Mouse (Mus musculus) Patski (cell line): ENCODE results near the gene Rhno1. TPM values are rescaled to one million over a fixed set of nuclear protein-coding genes. Genes with fewer than 3 reads are reported as not detected.

Experiments
- ATAC-seq: fragments of 100-300 bp; one replicate; pipeline ENCODE4 v1.8.0; 2021
- CTCF ChIA-PET: fragments of 350-600 bp; sonication (Branson Sonifier 250); formaldehyde crosslinking; loops from one replicate; lab custom pipeline; 2022; ENCODE audit warnings: inconsistent platforms; lab: Charles Lee
- POLR2A ChIA-PET: fragments of 350-600 bp; sonication (Branson Sonifier 250); formaldehyde crosslinking; loops from one replicate; lab custom pipeline; 2022; ENCODE audit warnings: antibody characterized with exemption, inconsistent platforms; lab: Charles Lee
- DNase-seq: peaks from one replicate; pipeline ENCODE4 v3.0.0-alpha.2; 2011; ENCODE audit warnings: low read depth, low spot score
- H3K27me3 ChIP-seq: fragments of 371-371 bp; one replicate; pipeline ENCODE4 v1.5.1; 2021
- CTCF ChIP-seq: fragments of 100-300 bp; IDR thresholded peaks from one replicate; pipeline ENCODE4 v1.5.1; 2021
- in situ Hi-C: fragments of 300-500 bp; cut with MboI; formaldehyde crosslinking; loops from 3 replicates; pipeline ENCODE4 v1.11.1; 2018; ENCODE audit warnings: low pct_unique_long_range_greater_than_20kb, mixed read lengths
- polyA plus RNA-seq: library from polyadenylated mRNA; unstranded; gene quantifications from one replicate; pipeline ENCODE4 v1.2.3, GENCODE M21; 2021

Gene Rhno1
- polyA plus RNA-seq, 1 experiment from 2014 or later, result 47.2 TPM

DNA sequence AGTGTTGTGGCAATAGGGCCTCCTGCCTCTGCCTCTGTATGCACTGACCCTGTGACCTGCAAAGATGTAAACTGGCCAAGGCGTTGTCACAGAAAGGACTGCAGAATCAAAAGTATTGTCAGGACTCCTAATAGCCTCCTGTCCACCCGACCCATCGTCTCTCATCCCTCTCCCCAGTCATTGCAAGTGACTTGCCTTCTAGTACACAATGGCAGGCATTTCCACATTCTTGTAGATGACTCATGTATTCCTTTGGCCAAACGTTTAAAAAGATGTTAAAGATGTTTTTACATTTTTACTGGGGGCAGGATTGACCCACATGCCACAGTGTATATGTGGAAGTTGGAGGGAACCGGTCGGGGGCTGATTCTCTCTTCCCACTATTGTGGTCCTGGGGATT, 2.0 kb upstream of the Rhno1 start:
- ChIA-PET CTCF (interaction anchor here (0.7 to 3.4 kb wide), 3 partner anchors 26 to 95 kb away, joined by 3 to 18 read pairs (median 3); no protein-coding TSS in a partner anchor), POLR2A (no interaction called here)
- DNase-seq, result no peak
- H3K27me3 ChIP-seq, result no peaks in the 10 kb centered on the region
- ATAC-seq, result no peak
- in situ Hi-C loops, result loop anchor here (5.0 kb wide), 1 partner anchor 48 kb away; no protein-coding TSS in a partner anchor
- TF ChIP-seq CTCF, result no peak

DNA sequence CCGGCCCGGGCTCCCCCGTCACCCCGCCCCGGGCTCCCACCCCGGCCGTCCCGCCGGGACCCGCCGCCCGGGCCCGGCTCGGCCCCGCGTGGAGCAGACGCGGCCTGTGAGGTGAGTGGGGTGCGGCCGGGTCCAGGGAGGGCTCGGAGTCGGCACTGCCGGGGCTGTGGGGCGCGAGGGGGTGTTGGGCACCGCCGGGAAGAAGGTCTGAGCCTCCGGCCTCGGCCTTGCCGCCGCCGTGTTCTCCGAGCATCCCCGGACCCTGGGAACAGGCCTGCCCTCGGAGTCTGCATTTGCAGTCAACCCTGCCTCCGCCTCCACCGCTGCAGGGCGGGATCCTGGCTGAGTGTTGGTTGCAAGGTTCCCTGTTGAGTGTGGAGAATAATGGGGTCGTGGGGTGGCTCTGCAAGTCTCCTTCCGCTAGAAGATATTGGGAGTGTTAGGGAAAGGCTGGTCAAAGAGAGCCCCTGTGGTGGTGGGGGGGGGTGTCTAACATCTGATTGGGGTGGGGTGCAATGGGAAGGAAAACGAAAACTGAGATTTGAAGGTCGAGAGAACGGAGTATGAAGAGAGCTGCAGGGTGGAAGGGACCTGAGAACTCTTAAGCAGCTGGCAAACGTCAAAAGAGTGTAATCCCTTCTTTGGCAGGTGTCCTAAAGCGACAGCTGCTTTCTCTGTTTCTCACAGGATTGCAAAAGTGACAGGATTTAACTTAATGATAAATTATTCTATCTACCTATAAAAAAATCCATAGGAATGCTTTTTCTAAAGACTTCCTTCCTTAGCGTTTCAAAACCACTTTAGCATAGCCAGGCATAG, 505 bp upstream of the Rhno1 start:
- ChIA-PET CTCF (interaction anchor here (1.1 to 3.4 kb wide), 3 partner anchors 11 to 163 kb away, joined by 3 to 18 read pairs (median 4); partner anchors contain the start of genes Gm44596 and Tex52), POLR2A (no interaction called here)
- in situ Hi-C loops, result loop anchor here (5.0 kb wide), 1 partner anchor 49 kb away; no protein-coding TSS in a partner anchor
- TF ChIP-seq CTCF, result no peak
- DNase-seq (no peak), ATAC-seq (peak; percentile 28)
- H3K27me3 ChIP-seq, result no peaks in the 10 kb centered on the region

DNA sequence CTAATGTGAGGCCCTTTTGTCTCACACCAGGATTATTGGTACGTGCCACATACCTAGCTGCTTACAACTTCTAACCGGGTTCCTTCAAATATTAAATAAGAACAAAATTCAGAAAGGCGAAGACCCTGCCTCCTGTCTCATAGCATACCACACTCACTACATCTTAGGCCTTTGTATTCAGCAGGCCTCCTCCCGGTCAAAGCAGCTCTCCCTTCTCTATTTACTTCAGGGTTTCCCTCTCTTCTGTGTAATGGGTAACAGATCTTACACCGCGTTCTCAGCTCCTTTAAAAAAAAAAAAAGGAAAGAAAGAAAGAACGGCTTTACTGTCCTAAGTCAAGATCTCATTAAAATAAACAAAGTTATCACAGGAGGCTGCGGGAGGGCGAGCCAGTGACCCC, 810 bp downstream of the Rhno1 start:
- H3K27me3 ChIP-seq, result no peaks in the 10 kb centered on the region
- peak; percentile 1 for ATAC-seq
- in situ Hi-C loops, result loop anchor here (5.0 kb wide), 1 partner anchor 50 kb away; no protein-coding TSS in a partner anchor
- ChIA-PET CTCF (interaction anchor here (1.4 to 3.1 kb wide), 3 partner anchors 25 to 49 kb away, joined by 4 to 8 read pairs (median 7); no protein-coding TSS in a partner anchor), POLR2A (interaction anchor here (0.6 to 1.1 kb wide), 3 partner anchors 27 to 62 kb away, joined by 3 to 5 read pairs (median 4); no protein-coding TSS in a partner anchor)
- no peak for TF ChIP-seq CTCF
- no peak for DNase-seq

DNA sequence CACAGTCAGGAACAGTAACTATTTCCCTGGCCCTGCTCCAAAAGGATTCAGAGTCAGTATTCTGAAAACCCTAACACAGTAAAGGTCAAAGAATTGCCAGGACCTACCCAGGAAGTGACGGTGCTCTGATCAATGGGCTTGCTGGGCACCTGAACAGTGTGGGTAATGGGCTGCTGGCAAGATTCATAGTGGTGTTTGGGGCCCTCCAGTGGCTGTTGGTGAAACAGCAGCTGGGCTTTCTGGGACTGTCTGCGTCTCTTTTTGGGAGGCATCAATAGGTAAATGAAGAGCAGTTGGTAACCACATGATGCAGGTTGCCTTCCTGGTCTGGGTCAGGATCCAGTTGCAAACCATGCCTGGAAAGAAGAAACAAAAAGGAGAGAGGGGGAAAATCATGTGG, 3.7 kb downstream of the Rhno1 start:
- no peaks in the 10 kb centered on the region for H3K27me3 ChIP-seq
- POLR2A ChIA-PET, result interaction anchor here (0.6 to 1.1 kb wide), 2 partner anchors 21 to 39 kb away, joined by 4 to 8 read pairs; no protein-coding TSS in a partner anchor
- no peak for TF ChIP-seq CTCF
- in situ Hi-C loops, result loop anchor here (5.0 kb wide), 1 partner anchor 42 kb away; no protein-coding TSS in a partner anchor
- DNase-seq (no peak), ATAC-seq (no peak)
- CTCF ChIA-PET, result interaction anchor here (1.0 to 3.1 kb wide), 13 partner anchors 9 to 127 kb away, joined by 3 to 9 read pairs (median 3); no protein-coding TSS in a partner anchor

DNA sequence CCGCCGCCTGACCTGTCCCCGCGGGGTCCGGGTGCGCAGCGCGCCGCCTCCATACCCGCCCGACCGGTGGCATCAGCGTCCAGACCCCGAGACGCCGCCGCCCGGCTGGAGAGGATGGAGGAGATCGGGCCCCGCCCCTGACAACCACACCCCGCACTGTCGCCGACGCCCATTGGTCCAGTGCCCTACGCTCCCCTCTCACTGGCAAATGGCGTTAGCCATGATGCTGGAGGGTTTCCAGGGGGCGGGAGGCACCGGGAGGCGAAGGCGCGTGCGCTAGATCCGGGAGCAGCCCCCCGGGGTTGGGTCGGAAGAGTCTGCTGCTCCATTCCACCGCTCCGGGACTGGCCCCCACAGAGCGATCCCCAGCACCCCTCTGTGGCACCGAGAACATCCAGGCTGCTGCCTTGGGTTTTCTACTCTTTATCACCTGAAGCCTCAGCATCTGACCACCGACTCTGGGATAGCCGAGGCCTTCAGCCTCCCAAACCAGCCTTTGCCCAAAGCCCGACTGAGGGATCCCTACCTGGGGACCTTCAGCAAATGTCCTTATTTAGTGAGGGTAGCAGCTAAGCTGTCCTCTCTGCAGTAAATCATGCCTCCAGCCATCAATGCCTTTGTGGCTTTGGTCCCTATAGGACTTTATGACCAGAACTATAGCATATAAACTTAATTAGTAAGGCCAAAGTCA, 6.8 kb downstream of the Rhno1 start, which contains the start of gene Tulp3:
Gene Tulp3, minus strand, starts transcription at position 126 of the 691 bp plus-strand sequence.
- ChIA-PET CTCF (interaction anchor here (1.0 to 1.3 kb wide), 5 partner anchors 10 to 55 kb away, joined by 3 to 4 read pairs (median 4); no protein-coding TSS in a partner anchor), POLR2A (interaction anchor here (0.6 to 0.7 kb wide), 2 partner anchors 117 to 124 kb away, joined by 3 read pairs; no protein-coding TSS in a partner anchor)
- TF ChIP-seq CTCF, result no peak
- in situ Hi-C loops, result loop anchor here (5.0 kb wide), 1 partner anchor 39 kb away; no protein-coding TSS in a partner anchor
- ATAC-seq (peak; percentile 97), DNase-seq (no peak)
- no peaks in the 10 kb centered on the region for H3K27me3 ChIP-seq

DNA sequence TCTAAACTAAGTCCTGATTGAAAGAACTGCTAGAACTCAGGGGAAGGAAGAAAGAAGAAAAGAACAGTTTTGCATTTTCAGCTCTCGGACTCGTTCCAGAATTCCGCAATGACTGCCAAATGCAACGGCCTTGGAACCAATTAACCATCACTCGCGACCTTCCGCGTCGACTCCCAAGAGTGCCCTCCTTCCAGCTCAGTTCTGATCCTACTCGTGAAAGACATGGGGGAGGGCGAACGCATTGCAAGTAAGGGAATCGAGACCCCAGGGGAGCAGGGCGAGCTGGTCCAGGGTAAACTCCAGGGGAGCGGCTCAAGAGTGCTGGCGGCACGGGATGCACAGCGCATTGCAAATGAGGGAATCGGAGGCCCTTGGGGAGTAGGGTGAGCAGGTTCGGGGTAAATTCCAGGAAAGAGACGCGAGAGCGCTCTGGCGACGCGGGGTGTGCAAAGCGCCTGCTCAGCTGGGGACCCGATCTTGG, 7.5 kb downstream of the Rhno1 start:
- in situ Hi-C loops, result loop anchor here (5.0 kb wide), 1 partner anchor 38 kb away; no protein-coding TSS in a partner anchor
- ChIA-PET POLR2A (interaction anchor here (0.6 to 0.7 kb wide), 2 partner anchors 117 to 124 kb away, joined by 3 read pairs; no protein-coding TSS in a partner anchor), CTCF (interaction anchor here (1.1 to 1.5 kb wide), 5 partner anchors 20 to 56 kb away, joined by 3 to 5 read pairs (median 4); no protein-coding TSS in a partner anchor)
- no peak for TF ChIP-seq CTCF
- no peaks in the 10 kb centered on the region for H3K27me3 ChIP-seq
- DNase-seq (no peak), ATAC-seq (peak; percentile 76)

DNA sequence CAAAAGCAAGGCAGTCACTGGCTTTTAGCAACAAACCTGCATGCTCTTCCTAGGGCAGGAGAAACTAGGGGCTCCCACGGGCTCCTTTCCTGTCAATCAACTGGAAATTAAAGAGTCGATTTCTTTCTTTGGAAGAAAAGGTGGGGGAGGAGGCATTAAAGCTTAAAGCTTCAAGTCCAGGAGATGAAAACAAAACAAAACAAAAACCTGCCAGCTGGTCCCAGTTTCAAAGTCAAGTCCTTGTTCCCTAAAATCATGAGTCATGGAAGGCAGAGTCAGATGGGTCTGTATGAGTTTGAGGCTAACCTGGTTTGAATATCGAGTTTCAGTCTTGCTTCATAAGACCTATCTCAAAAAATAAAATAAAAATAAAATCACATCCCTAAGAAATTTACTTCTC, 8.6 kb downstream of the Rhno1 start:
- H3K27me3 ChIP-seq, result no peaks in the 10 kb centered on the region
- DNase-seq, result no peak
- no peak for ATAC-seq
- ChIA-PET POLR2A (interaction anchor here (0.7 kb wide), 1 partner anchor 47 kb away, joined by 4 read pairs; no protein-coding TSS in a partner anchor), CTCF (interaction anchor here (1.5 kb wide), 1 partner anchor 19 kb away, joined by 5 read pairs; no protein-coding TSS in a partner anchor)
- in situ Hi-C loops, result no loop called here
- no peak for TF ChIP-seq CTCF

DNA sequence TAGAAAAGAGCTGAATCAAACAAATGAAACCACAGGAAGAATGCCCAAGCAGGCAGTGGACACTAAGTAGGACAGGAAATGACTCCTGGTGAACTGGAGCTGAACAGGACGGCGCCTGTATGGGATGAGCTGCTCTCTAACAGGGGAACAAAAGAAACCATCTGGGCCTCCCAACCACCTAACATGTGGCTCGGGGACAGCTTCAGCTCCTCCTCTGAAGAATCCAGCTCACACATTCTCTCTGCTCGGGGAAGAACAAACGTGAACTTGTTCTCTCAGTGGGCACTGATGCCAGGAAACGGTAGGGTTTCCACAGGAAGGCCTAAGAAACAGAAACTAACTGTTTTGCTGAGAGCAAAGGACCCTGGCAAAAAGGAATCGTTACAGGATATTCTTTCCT, 13.0 kb downstream of the Rhno1 start:
- no peak for TF ChIP-seq CTCF
- ChIA-PET CTCF (interaction anchor here (0.7 to 1.6 kb wide), 7 partner anchors 8 to 142 kb away, joined by 3 to 7 read pairs (median 3); no protein-coding TSS in a partner anchor), POLR2A (interaction anchor here (2.0 kb wide), 1 partner anchor 10 kb away, joined by 6 read pairs; no protein-coding TSS in a partner anchor)
- ATAC-seq (peak; percentile 57), DNase-seq (no peak)
- no peaks in the 10 kb centered on the region for H3K27me3 ChIP-seq
- in situ Hi-C loops, result no loop called here

DNA sequence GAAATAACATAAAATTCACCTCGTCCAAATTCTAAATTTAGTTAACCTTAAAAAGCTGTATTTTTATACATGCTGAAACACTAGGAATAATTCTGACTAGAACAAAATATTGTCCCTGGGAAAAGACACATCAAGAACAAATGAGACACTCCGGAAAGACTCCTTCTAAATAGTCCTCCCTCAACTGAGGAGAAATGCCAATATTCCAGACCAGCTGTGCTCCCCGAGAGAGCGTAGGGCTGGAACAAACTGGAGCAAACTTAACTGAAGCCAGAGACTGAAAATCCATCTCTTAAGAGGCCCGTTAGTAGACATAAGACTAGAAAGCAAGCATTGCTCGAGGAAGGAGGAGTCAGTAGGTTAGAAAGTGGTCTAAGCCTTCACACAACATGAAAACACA, 15.9 kb downstream of the Rhno1 start:
- ATAC-seq (no peak), DNase-seq (no peak)
- TF ChIP-seq CTCF, result no peak
- in situ Hi-C loops, result no loop called here
- ChIA-PET CTCF (interaction anchor here (1.3 kb wide), 2 partner anchors 10 to 12 kb away, joined by 4 read pairs; no protein-coding TSS in a partner anchor), POLR2A (no interaction called here)
- H3K27me3 ChIP-seq, result no peaks in the 10 kb centered on the region
